19 mouse cellular contexts compared by ENCODE assay signal in genomic region chr11:80507791-80508190, GRCm38 (mm10). TPM values are rescaled to one million over a fixed set of nuclear protein-coding genes. Genes with fewer than 3 reads are reported as not detected.
DNase-seq lines count a peak whose midpoint lies in the region; ATAC-seq and TF ChIP-seq lines count a peak whose summit lies in the region.
"Had no signal": no experiment of that assay in that cellular context is flagged by ENCODE, and none has a peak within 500 bp of the region (broad histone marks: within the 10 kb centered on the region; RNA-seq: fewer than 3 reads in every experiment).

No protein-coding gene starts in this region.

- no peak overlapping the region for H3K4me2 ChIP-seq in forebrain, embryonic 13.5 days
- no peak overlapping the region for H3K4me2 ChIP-seq in forebrain, embryonic 14.5 days (ENCODE audit: low read length)
- H3K4me2 ChIP-seq in liver, embryonic 16.5 days (ENCODE audit: low read depth, low read length): no peak overlapping the region
- peak overlapping the region; percentile 58 for H3K4me2 ChIP-seq in myocyte (ENCODE audit: low read depth)
- H3K4me2 ChIP-seq: embryonic facial prominence, embryonic 15.5 days; hindbrain, embryonic 13.5 days; liver, embryonic 13.5 days had no signal

- H3K4me3 ChIP-seq in forebrain, embryonic 13.5 days: no peak overlapping the region
- H3K4me3 ChIP-seq in forebrain, embryonic 14.5 days (ENCODE audit: low read depth, low read length): no peak overlapping the region
- no peak overlapping the region for H3K4me3 ChIP-seq in liver, embryonic 16.5 days (ENCODE audit: low read depth, low read length)
- H3K4me3 ChIP-seq in myocyte: no peak overlapping the region
- H3K4me3 ChIP-seq: embryonic facial prominence, embryonic 15.5 days; hindbrain, embryonic 13.5 days; liver, embryonic 13.5 days had no signal

- no peaks in the 10 kb centered on the region for H3K79me2 ChIP-seq in myocyte (ENCODE audit: control insufficient read depth, insufficient read depth)

- peak overlapping the region; percentile 57 for H3K27ac ChIP-seq in forebrain, embryonic 13.5 days
- no peak overlapping the region for H3K27ac ChIP-seq in forebrain, embryonic 14.5 days (ENCODE audit: low read depth, low read length)
- H3K27ac ChIP-seq in liver, embryonic 16.5 days (ENCODE audit: low read length): 0 out of 2 replicates have a peak overlapping the region, but pooled peaks have one; percentile 20
- H3K27ac ChIP-seq: liver, embryonic 13.5 days had no signal

- DNase-seq in forebrain, embryonic 14.5 days (ENCODE audit: low spot score): no peak
- DNase-seq in liver: no peak
- peak; percentile 52 to 56 for DNase-seq in B cell, adult 2 months
- no peak for DNase-seq in right cerebral cortex, postnatal 36 days (ENCODE audit: low spot score in 2 of 2)
- DNase-seq: adrenal gland, adult 8-10 months; cerebellum, adult 9-11 months; embryo, embryonic 11 days; kidney, adult 9 months; kidney, postnatal 25 days; midbrain, embryonic 14.5 days; right cerebral cortex, postnatal 25 days had no signal

- H3K4me1 ChIP-seq in forebrain, embryonic 13.5 days: peaks cover 75% of the 10 kb centered on the region
- peaks cover 46% of the 10 kb centered on the region for H3K4me1 ChIP-seq in forebrain, embryonic 14.5 days (ENCODE audit: control insufficient read depth, insufficient read depth, low read length)
- no peaks in the 10 kb centered on the region; the same call in 1 of the 2 replicates for H3K4me1 ChIP-seq in liver, embryonic 16.5 days (ENCODE audit: control insufficient read depth, low read depth, low read length)

- no peaks in the 10 kb centered on the region for H3K9me3 ChIP-seq in forebrain, embryonic 13.5 days (replicated peaks)
- no peaks in the 10 kb centered on the region for H3K9me3 ChIP-seq in forebrain, embryonic 14.5 days (replicated peaks; ENCODE audit: control insufficient read depth, low read length)
- no peaks in the 10 kb centered on the region for H3K9me3 ChIP-seq in liver, embryonic 16.5 days (replicated peaks; ENCODE audit: control insufficient read depth, low read length)
- H3K9me3 ChIP-seq: embryonic facial prominence, embryonic 15.5 days; heart, embryonic 12.5 days; hindbrain, embryonic 13.5 days; liver, embryonic 13.5 days had no signal

- TF ChIP-seq POLR2A in myocyte (IDR thresholded peaks at IDR 0.05; ENCODE audit: insufficient read length, low read depth): no peak

- H3K9ac ChIP-seq in forebrain, embryonic 13.5 days: no peak overlapping the region
- no peak overlapping the region for H3K9ac ChIP-seq in forebrain, embryonic 14.5 days (ENCODE audit: low read length)
- H3K9ac ChIP-seq in liver, embryonic 16.5 days (ENCODE audit: low read depth, low read length): no peak overlapping the region
- H3K9ac ChIP-seq: embryonic facial prominence, embryonic 15.5 days; heart, embryonic 12.5 days; hindbrain, embryonic 13.5 days; liver, embryonic 13.5 days had no signal

- H3K36me3 ChIP-seq in forebrain, embryonic 13.5 days (ENCODE audit: poor library complexity, severe bottlenecking): no peaks in the 10 kb centered on the region
- H3K36me3 ChIP-seq in forebrain, embryonic 14.5 days (ENCODE audit: control insufficient read depth, insufficient read depth, low read length): no peaks in the 10 kb centered on the region
- H3K36me3 ChIP-seq in liver, embryonic 16.5 days (ENCODE audit: control insufficient read depth, insufficient read depth): no peaks in the 10 kb centered on the region
- H3K36me3 ChIP-seq in myocyte (ENCODE audit: control insufficient read depth, insufficient read depth): no peaks in the 10 kb centered on the region
- H3K36me3 ChIP-seq: embryonic facial prominence, embryonic 15.5 days; heart, embryonic 12.5 days; hindbrain, embryonic 13.5 days; liver, embryonic 13.5 days had no signal

- no peaks in the 10 kb centered on the region for H3K27me3 ChIP-seq in forebrain, embryonic 13.5 days
- H3K27me3 ChIP-seq in forebrain, embryonic 14.5 days (replicated peaks; ENCODE audit: control insufficient read depth, insufficient read depth, low read length): no peaks in the 10 kb centered on the region
- H3K27me3 ChIP-seq in liver, embryonic 16.5 days (ENCODE audit: control insufficient read depth, insufficient read depth, low read depth, low read length): no peaks in the 10 kb centered on the region
- no peaks in the 10 kb centered on the region for H3K27me3 ChIP-seq in myocyte (ENCODE audit: control insufficient read depth, insufficient read depth, insufficient read length)
- H3K27me3 ChIP-seq: embryonic facial prominence, embryonic 15.5 days; heart, embryonic 12.5 days; hindbrain, embryonic 13.5 days; liver, embryonic 13.5 days had no signal

- ATAC-seq in forebrain, embryonic 13.5 days: no peak
- ATAC-seq in forebrain, embryonic 14.5 days: no peak
- ATAC-seq in liver, embryonic 16.5 days (ENCODE audit: low read depth): no peak
- no peak for ATAC-seq in inflammation-experienced regulatory T-cells, adult 6 months

- WGBS in forebrain, embryonic 13.5 days: 92% methylated on average over 6 of the region's 6 CpGs
- WGBS in forebrain, embryonic 14.5 days: 94% methylated on average over 6 of the region's 6 CpGs
- 62% methylated on average over 6 of the region's 6 CpGs for WGBS in liver, embryonic 16.5 days (ENCODE audit: insufficient replicate concordance)

- no peak overlapping the region for H3ac ChIP-seq in myocyte (ENCODE audit: control insufficient read depth, insufficient read length)

TF ChIP-seq in myocyte, 11 proteins besides CTCF, POLR2A, EP300 and RAD21:
- no peak for TF ChIP-seq CEBPB (IDR thresholded peaks at IDR 0.05; ENCODE audit: insufficient read depth, poor library complexity, severe bottlenecking)
- TF ChIP-seq TCF3 (IDR thresholded peaks at IDR 0.05; ENCODE audit: insufficient read length, low read depth): no peak
- TF ChIP-seq REST (IDR thresholded peaks at IDR 0.05; ENCODE audit: insufficient read depth, insufficient read length): no peak
TF ChIP-seq in myocyte: peak in this region for 0.

RNA-seq across cellular contexts. Expression of gene Cdk5r1, which starts 31.0 kb away (rescaled TPM):
- 67.9 and 73.9 TPM in 2 replicates for polyA plus RNA-seq in forebrain, embryonic 13.5 days (2015; fragmentation: Nextera tagmentation; extraction: Ambion mirVana)
- polyA plus RNA-seq in forebrain, embryonic 14.5 days (2014; fragmentation: Nextera tagmentation; extraction: Ambion mirVana): 85.8 and 91.8 TPM in 2 replicates
- polyA plus RNA-seq in liver, embryonic 16.5 days (2015; fragmentation: Nextera tagmentation; extraction: Ambion mirVana): 0.22 and 0.30 TPM in 2 replicates
- 11.3 TPM for polyA plus RNA-seq in myocyte (2012; fragmentation: generic; extraction: Trizol)
- 1 to 10 TPM in 2 of 3 experiments, under 1 TPM in 1; 0.78 to 1.3 (median 1.3) TPM for polyA plus RNA-seq in inflammation-experienced regulatory T-cells, adult 6 months (2017; shearing (Covaris generic))

Comparison
In these comparisons a context has a peak if more than half of its experiments do, and no peak if none do; other contexts are left out.
1. DNase-seq: peak in B cell, adult 2 months (2 of 2); none in forebrain, embryonic 14.5 days (single experiment), liver (single experiment) and right cerebral cortex, postnatal 36 days (0 of 2).